Mouse (Mus musculus) heart, adult 18-20 months (tissue): Measurements from ENCODE around the gene Tmem170b. TPM values are rescaled to one million over a fixed set of nuclear protein-coding genes. Genes with fewer than 3 reads are reported as not detected.

Source experiments
- DNase-seq, 2 experiments: peaks; one replicate each; pipeline ENCODE4 v3.0.0; 2021 to 2022; ENCODE audit warnings: mixed read lengths in 1 of 2
- long read RNA-seq, 2 experiments: library from polyadenylated mRNA; stranded (forward); transcript quantifications; one replicate each; pipeline ENCODE4 v2.0.0; 2021
- total RNA-seq, 2 experiments: library from RNA; stranded (reverse); gene quantifications; 2 replicates each; pipeline ENCODE4 v1.2.3; 2021

Tmem170b gene
- 10 to 100 TPM; 23.1 to 24.9 TPM for total RNA-seq
- long read RNA-seq, experiment 1, full-length matches to known transcripts, result 2 of 6 reads
- long read RNA-seq, experiment 1, partial matches to known transcripts, result 0 of 6 reads
- long read RNA-seq, experiment 1, other reads (novel, unspliced or antisense), result 4 of 6 reads
- long read RNA-seq, experiment 2, partial matches to known transcripts, result 1 of 2 reads
- long read RNA-seq, experiment 2, other reads (novel, unspliced or antisense), result 1 of 2 reads

DNA sequence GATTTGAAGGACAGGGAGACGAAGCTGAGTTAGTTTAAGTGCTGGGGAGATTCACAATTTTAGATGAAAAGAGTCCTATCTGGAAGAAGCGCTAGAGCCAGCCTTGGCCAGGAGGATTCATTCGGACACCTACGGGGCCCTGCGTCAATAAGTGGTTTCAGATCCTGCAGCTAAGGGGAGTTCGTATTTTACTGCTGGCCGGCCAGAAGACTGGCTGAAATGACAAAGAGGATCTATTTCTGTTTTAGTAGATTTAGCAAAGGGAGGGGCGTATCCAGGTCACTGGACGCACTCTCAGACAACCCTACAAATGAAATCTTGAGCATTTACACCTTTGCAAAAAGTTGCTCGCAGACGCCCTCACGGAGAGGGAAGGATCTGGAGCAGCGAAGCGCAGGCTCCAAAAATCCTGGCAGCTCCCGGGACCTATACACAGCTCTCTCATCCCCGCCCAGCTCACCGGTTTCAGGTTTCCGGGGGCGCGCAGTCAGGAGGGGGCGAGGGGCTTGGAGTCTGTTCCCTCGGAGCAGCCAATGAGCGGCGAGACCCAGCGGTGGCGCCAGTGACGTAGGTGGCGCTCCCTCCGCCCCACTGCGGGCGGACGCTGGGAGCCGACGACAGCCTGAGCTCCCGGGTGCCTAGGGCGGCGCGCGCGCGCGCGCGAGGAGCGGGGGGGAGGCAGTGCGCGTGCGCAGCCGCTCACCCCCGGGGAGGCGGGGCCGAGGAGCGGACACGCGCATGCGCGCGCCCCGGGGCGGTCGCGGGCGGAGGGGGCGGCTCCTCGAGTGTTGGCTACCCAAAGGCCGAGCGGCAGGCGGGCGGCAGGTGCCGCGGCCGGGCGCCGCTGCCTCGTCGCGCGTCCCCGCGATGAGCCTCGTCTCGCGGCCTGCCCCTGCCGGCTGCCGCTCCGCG, at the start of gene Tmem170b:
TSS of gene Tmem170b (plus strand) at position 809 of the 912 bp plus-strand sequence.
- peak; percentile 94 to 98 for DNase-seq

DNA sequence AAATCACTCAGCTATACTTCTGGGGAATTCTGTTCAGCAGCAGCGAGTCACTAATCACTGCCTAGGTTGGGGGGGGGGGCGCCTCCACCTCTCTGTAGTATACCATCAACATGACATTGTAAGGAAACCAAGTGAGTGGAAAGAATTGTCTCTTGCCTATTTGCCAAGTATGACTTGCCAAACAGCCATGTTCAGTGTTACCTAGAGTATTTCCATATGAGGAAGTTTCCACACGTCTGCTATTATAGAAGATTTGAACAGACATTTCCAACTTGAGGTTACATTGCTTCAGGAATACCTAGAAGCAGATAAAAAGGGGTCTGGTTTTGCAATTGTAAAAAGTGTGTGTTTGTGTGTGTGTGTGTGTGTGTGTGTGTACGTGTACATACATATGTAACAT, 44.7 kb upstream of the Tmem170b start:
- DNase-seq, result no peak

DNA sequence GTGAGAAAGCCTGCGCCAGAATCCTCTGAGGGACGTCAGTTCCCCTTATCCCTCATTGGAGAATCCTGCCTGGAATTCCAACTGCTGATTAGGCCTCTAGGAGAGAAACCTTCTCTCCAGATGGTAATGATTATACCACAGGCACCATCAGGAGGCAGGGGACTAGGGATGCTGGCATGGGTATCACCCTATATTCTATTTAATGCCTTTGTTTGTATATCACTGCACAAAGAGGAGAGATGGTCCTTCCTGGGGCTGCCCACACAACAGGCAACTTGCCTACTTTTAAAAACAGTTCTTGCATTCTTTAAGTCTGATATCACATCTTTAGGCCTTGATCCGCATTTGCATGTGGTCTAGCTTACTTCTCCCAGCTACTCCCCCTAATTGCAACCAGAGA, 37.3 kb upstream of the Tmem170b start:
- no peak for DNase-seq

DNA sequence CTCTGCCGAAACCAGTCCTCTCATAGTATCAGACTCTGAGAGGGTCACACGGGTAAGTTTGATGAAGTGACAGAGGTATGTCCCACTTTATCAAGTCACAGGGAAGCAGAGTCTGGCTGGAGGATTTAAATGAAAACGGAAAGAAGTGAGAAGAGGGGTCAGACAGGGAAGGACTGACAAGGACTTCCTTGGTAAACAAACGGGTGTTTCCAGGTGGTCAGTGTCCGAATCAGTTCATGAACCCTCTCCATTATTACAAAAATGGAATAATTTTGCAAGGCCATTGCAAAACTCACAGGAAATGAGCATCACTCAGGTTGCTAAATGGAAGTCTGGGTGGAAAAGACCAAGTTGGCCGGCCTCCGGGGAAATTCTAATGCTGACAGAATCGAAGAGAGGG, 36.8 kb upstream of the Tmem170b start:
- no peak for DNase-seq

DNA sequence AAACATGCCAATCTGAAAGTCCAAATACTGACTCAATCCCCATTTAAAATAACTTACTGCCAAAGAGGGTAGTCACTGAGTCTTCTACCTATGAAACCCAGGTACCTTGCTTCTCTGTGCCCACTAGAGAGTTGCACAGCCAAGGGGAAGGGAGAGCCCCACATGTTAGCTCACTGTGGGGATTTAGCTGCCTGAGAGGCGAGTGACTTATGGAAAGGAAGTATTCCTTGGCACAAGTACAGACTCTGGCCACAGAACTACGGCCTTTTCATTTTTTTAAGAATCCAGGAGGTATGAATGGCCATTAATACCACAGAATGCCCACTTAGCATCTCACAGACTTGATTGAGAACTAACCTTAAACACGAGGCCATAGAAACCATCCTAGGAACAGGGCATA, 35.9 kb upstream of the Tmem170b start:
- no peak for DNase-seq

DNA sequence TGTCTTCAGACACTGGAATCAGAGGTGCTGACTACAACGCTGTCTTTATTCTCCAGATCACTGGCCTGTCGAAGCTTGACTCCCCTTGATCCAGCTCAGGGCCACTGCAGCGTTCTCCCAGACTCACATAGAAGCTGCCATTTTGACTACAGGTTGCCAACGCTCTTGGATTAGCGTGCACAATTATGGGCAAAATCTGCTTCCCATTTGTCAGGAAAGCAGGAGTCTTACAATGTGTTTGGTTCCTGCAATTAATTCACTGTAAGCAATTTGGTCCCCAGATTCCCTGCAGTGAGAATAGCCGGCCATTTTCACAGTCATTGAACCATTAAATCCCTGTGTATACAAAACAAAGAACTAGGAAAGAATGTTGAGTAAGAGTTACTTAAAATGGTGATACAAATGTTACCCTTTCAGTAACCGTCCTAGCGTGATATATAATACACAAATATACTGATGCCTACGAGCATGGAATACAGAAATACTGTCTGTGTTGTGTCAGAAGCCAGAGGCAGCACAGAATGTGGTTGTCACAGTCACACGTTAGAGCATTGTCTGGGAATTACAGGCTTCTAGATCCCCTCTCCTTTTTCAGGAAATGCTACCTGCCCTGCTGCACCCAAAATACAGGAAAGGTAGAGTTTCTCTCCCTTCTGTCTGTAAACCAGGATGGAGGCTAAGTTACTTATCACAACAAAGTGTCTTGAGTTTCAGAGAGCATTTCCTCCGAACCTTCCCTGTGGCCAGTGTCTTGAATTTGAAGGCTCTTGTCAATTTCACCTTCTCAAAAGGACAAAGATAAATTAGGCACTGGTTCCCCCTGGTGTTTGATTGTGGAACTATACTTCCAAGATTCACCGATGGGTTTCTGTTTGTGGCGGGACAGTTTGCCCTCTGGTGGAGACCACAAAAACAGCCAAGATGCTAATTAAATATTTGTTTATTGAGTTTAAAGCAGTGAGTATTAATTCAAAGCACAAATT, 34.0 kb upstream of the Tmem170b start:
- DNase-seq, result peak; percentile 89 to 96

DNA sequence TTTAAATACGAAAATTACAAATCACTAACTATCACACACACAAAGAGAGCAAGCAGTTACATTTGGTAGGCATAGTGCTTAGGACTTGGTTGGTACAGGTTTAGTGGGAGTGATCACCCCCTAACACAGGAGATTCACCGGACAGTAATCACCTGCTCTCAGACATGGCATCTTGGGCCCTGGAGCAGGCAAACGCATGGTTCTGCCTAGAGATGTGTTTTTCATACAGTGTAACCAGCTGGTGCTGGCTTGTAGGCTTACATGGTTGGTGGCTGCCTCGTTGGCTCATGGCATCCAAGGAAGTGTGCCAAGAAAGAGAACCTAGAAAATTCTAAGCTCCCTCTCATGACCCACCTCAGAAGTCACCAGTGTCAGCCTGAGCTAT, 33.4 kb upstream of the Tmem170b start:
- no peak for DNase-seq

DNA sequence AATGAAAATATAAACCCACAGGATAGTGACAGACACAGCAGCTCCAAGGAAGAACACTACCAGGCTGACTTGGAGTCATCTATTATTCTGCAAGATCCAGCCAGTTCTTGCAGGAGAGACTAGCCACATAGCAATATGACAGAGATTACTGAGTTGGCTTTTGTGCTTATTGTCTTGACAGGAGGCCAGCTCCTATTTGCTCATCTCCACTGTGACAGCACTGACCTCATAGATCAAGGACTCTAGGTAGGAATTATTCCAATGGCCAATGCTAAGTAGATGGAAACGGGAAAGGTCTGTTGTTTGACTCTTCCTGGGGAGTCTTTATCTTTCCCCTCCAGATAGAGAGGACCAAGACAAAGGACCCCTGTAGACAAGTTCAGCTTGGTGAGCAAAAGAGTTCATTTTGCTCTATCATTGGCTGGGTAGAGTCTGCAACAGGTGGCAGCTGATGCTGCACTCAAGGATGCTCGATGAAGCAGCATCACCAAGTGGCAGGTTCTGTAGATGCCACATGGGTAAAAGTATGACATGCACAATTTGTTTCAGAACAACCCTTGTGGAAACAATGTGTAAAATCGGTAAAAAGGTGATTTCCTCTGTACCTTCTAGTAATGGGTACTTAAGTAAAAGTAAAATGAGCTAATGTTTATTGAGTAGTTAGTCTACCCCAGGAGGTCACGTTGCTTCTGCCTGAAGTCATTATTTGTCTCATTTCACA, 32.4 kb upstream of the Tmem170b start:
- DNase-seq, result no peak

DNA sequence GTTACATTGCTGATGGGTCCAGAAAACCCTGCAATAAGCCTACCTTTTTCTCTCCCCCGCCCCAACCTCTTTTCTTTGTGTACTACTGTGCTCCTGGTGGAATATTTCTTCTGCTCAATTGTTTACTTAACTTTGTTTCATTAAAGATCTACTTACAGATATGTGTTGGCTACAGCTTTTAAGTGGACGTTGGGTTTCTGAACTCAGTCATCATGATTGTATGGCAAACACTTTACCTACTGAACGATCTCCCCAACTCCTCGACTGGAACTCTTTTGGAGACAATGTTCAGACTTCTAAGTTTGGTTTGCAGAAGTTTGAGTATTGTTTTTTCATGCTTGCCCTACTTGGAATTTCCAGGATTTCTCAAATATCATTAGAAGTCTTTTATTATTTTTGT, 24.6 kb upstream of the Tmem170b start:
- DNase-seq, result no peak

DNA sequence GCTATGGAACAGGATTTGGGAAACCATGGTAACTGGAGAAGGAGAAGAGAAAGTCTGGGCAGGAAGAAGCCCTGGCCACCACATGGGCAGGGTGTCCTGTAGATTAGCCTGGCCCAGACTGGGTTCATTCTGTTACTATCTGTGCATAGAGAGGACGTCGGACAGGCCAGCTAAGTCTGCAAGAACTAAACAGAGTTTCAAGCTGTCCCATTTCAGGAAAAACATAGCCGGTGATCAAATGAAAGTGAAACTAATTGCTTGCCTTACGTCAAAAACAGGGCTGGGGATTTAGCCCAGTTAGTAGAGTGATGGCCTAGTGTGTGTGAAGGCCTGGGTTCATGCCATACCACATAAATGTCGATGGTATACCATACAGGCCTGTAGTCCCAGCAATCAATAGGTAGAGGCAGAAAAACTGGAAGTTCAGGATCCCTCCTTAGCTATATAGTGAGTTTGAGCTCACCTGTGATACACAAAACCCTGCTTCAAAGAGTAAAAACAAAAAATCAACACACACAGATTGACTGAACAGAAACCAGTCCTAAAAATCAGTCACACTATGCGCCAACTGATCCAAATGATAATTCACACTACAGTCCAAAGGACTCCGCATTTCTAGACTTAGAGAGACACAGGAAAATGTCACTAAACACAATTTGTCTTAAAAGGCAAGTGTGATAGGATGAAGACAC, 21.9 kb upstream of the Tmem170b start:
- peak; percentile 34 to 53 for DNase-seq

DNA sequence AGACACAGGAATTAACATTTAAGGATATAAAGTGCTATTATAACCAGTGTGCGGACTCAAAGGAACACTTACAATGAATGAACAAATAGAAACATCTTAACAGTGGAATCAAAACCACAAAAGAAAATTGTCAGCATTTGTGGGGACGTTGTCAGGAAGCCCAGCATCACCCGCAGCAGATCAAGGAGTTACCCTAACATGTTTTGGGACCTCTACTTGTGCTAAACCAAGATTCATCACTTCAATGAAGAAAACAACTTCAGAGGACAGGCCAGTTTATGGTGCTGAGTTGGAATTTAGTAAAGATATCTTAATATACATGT, 21.4 kb upstream of the Tmem170b start:
- DNase-seq, result no peak

DNA sequence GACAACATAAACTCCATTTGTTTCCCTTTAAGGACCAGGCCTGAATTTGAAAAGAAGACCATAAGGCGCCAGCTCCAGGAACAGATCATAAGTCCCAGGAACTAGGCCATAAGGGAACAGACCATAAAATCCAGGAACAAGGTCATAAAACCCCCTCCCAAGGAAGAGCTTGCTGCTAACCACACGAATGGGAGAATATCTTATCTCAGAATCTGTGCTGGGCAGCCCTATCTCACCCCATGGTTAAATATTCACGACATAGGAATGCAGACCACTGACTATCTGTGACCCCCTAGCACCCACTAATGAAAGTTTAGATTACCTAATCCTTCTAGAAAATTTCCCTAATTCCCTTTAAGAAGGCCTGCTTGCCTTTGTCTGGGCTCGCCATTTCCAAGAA, 20.8 kb upstream of the Tmem170b start:
- DNase-seq, result no peak

DNA sequence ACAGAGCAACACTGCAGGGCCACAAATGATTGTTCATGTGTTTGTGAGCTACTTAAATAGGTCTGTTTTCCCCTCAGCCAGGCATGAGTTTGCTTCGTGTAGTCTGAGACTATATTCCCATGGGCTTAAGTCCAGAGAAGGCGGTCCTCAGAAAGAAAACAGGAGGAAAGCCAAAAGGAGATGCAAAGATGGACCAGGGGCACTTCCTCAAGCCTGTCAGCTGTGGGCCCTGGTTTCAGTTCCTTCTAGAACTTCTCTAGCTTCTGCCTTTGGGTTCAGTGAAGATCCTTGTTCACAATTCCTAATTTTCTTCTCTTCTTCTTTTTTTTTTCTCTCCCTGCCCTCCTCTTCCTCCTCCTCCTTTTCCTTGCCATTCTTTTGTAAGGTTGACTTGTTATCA, 9.0 kb upstream of the Tmem170b start:
- peak; percentile 16 to 49 for DNase-seq

DNA sequence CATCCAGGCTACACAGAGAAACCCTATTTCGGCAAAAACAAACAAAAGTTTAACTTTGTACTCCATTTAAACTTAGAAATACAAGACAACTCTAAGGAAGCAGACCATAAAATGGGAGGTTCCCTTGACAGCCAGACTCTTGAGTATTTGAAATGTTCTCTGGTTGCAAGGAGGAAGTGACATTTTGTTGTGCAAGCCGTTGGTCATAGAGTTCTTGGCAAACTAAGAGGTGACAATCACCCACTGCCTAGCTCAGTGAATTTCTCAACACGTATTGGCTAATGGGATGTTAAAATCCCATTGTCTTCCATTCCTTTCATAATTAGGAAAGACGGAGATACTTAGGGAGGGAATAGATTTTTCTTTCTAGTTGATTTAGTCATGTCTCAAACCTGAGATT, 5.7 kb upstream of the Tmem170b start:
- peak in 1 of 2 experiments; percentile 64 for DNase-seq

DNA sequence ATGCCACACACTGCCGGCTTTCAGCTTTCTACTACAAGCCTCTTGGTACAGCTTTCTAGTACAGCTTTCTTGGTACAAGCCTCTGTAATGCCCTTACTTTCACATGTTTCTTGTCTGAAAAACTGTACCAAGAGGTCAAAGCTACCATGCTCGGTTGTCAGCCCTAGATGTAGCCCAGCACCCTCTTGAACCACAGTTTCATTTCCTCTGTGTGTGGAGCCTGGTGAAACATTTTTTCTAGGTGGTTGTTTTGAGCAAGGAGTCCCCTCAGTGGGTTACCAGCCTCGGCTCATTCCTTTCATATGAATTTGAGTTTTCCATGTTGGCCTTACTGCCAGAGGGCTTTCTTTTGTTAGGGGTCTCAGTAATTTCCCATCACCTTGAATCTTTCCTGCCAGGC, 4.7 kb upstream of the Tmem170b start:
- DNase-seq, result no peak

DNA sequence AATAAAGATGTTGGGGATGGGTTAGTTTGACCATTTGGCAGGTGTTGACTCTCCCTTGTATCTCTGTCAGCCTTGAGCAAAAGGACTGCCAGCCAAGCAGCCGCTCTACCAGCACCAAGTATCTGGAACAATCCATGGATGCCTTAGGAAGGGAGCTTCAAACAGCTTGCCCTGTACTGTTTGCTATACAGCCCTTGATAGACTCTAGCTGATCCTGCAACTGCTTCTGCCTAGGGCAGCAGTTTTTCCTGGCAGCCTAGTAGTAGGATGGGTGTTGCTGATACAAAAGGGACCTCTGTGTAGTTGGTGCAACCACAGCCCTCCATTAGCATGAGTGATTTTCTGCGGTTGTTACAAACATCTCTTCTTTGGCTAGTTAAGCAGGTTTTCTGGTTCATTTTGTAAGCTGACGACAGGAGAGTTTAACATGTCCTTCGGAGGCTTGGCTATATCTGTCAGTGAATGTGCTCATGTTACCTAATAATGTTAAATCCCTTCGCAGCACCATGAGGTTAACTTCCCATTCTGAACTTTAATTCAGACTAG, 1.7 kb upstream of the Tmem170b start:
- DNase-seq, result no peak

DNA sequence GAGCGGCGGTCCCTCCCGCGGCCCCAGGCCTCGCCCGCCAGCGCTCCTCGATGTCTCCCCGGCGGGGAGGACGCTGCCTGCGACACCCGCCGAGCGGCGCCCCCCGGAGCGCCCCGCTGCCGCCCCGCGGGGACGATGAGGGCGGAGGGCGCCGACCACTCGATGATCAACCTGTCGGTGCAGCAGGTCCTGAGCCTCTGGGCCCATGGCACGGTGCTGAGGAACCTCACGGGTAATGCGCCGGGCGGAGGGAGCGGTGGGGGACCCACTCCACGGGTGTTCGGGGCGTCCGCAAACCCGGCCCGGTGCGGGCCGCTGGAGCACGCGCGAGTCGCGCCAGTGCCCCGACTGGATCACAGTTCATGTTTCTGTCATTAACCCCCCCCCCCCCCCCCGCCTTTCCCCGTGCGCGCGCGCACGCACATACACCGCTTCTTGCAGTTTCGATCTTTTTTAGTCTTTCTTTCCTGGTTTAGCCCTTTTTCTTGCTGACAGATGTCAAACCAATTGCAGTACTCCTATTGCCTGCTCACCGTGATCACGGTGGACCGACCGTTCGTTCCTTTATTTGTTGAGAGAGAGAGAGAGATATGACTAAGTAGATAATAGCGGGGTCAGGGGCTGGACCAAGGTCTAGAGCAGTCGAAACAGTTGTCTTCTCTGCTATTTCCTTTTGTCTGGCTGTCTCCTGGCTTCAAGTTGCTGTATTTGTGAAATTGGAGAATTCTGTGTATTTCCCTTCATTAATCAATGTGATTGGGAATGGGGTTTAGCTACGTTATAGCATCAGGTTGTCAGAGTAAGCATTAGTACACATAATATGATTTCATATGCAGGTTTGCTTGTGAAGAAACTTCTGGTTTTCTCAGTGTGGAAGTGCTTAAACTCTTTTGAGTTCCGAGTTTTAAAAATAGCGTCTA, 634 bp downstream of the Tmem170b start:
- DNase-seq, result peak; percentile 52 to 70

DNA sequence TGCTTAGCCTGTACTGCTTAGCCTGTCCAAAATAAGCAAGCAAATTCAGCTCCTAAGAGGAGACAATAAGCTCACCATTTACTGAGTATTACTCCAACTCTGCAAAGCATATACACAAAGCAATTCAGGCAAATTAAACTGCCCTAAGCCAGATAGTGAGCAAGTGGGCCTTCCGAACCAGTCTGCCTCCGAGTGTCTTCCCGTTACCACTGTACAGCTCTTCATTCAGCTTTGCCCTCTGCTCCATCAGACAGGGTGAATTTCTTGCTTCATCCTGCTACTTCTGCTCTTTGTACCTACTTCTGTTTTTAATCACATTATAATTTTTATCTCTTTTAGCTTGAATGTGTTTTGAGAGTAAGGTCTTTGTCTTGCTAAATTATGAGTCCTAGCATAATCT, 1.9 kb downstream of the Tmem170b start:
- no peak for DNase-seq

DNA sequence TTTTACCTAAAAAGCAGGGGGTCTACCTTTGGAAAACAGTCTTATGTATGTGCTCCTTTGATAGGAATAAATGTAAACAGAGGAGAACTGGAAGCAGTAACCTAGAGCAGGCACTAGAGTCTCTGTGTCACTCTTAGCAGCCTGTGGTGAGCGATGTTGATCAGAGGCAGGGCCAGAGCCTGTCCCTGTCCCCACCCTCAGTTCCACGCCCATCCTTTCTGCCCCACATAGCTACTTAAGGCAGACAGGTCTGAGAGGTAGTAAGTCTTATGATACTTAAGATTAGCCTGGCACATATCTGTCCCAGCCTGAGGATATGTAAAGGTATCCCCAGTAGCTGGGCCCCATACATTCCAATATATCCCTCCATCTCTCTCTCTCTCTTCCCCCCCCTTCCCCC, 2.9 kb downstream of the Tmem170b start:
- DNase-seq, result no peak

DNA sequence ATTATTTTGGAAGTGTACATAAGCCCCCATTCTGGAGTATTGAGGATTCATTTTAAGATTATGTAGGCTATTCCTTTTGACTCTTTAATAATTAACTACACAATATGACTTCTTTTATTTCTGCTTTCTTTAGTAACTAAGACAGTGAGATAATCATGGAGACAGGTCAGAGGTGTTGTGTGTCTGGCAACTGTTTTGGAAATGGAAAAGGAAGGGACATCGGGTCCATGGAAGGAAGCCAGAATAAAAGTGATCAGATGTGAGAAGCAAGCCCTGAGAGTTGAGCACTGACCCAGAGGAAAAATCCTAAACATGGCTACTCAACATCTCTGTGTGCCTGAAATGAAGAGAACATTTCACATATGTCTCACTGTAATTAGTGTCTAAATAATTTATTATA, 5.3 kb downstream of the Tmem170b start:
- peak in 1 of 2 experiments; percentile 18 for DNase-seq
